Mouse (Mus musculus): ENCODE results near the gene Trmt1l. TPM values are rescaled to one million over a fixed set of nuclear protein-coding genes. Genes with fewer than 3 reads are reported as not detected.

The Trmt1l gene
- total and polyA plus RNA-seq, 3 experiments = 15.4 to 18.2 TPM; not detected in 1

GRCm38 (mm10) chr1:151390029-151390428 is 38.3 kb upstream of the Trmt1l start:
- H3K27me3 ChIP-seq (ENCODE audit: control insufficient read depth in 1 of 2, insufficient read depth in 2 of 2, low read length in 2 of 2) = no peaks in the 10 kb centered on the region
- DNase-seq (ENCODE audit: low read depth, low spot score) = peak; percentile 55
- no peaks in the 10 kb centered on the region for H3K79me2 ChIP-seq (ENCODE audit: control insufficient read depth, insufficient read depth, low read length, poor library complexity)
- no peak overlapping the region for H3K9ac ChIP-seq (ENCODE audit: control insufficient read depth, low read depth, low read length, poor library complexity, severe bottlenecking)
- H3K36me3 ChIP-seq (ENCODE audit: control insufficient read depth in 1 of 2, insufficient read depth in 2 of 2, low read length in 2 of 2) = peaks cover 0 to 8% of the 10 kb centered on the region in 2 experiments; a peak in 2 of 4 replicates
- TF ChIP-seq UBTF (IDR thresholded peaks at IDR 0.05; ENCODE audit: borderline replicate concordance, insufficient read depth, low read depth, low read length) = no peak
- TF ChIP-seq POLR2A (IDR thresholded peaks at IDR 0.05; ENCODE audit: control insufficient read depth in 1 of 2, insufficient read depth in 1 of 2, low read depth in 1 of 2, low read length in 2 of 2, poor library complexity in 1 of 2) = no peak
- no peak for TF ChIP-seq GABPA (IDR thresholded peaks at IDR 0.05; ENCODE audit: low read depth, low read length)
- TF ChIP-seq MYC (IDR thresholded peaks at IDR 0.05; ENCODE audit: low read depth, low read length) = no peak
- TF ChIP-seq TBP (IDR thresholded peaks at IDR 0.05; ENCODE audit: low read depth, low read length) = no peak
- 0 out of 2 replicates have a peak, but pooled peaks have one; percentile 41 for TF ChIP-seq MXI1 (IDR thresholded peaks at IDR 0.05; ENCODE audit: low read depth, low read length)
- TF ChIP-seq EP300 (IDR thresholded peaks at IDR 0.05; ENCODE audit: low read depth in 1 of 2, low read length in 2 of 2) = no peak
- TF ChIP-seq CTCF (IDR thresholded peaks at IDR 0.05 in 2 of 3, conservative IDR thresholded peaks at IDR 0.05 in 1 of 3; ENCODE audit: control insufficient read depth in 1 of 3, insufficient read depth in 1 of 3, low read depth in 2 of 3, low read length in 3 of 3, poor library complexity in 1 of 3, severe bottlenecking in 1 of 3) = peak; percentile 38 to 68 (median 60)
- no peak for TF ChIP-seq TAL1 (IDR thresholded peaks at IDR 0.05; ENCODE audit: low read length)
- no peak for TF ChIP-seq JUND (IDR thresholded peaks at IDR 0.05; ENCODE audit: low read depth, low read length)
- no peak for TF ChIP-seq KAT2A (conservative IDR thresholded peaks at IDR 0.05; ENCODE audit: low read depth, low read length)
- no peak for TF ChIP-seq USF1 (IDR thresholded peaks at IDR 0.05; ENCODE audit: low read depth, low read length)
- no peak for TF ChIP-seq ZNF384 (IDR thresholded peaks at IDR 0.05; ENCODE audit: low read depth, low read length)
- TF ChIP-seq GATA1 (IDR thresholded peaks at IDR 0.05; ENCODE audit: low read depth, low read length) = no peak
- no peak for TF ChIP-seq POLR2AphosphoS2 (IDR thresholded peaks at IDR 0.05; ENCODE audit: low read length)
- TF ChIP-seq SMC3 (IDR thresholded peaks at IDR 0.05; ENCODE audit: low read depth, low read length) = peak; percentile 73
- TF ChIP-seq SIN3A (IDR thresholded peaks at IDR 0.05; ENCODE audit: low read length) = peak; percentile 81; the same call in 1 of the 2 replicates
- no peak for TF ChIP-seq HCFC1 (IDR thresholded peaks at IDR 0.05; ENCODE audit: low read depth, low read length)
- TF ChIP-seq RCOR1 (IDR thresholded peaks at IDR 0.05; ENCODE audit: low read depth, low read length) = no peak
- TF ChIP-seq MEF2A (IDR thresholded peaks at IDR 0.05; ENCODE audit: extremely low read depth, insufficient replicate concordance, low read depth, low read length, poor library complexity, severe bottlenecking) = no peak
- no peak for TF ChIP-seq TCF12 (IDR thresholded peaks at IDR 0.05; ENCODE audit: low read depth, low read length)
- TF ChIP-seq NELFE (IDR thresholded peaks at IDR 0.05; ENCODE audit: low read depth, low read length) = no peak
- no peak for TF ChIP-seq E2F4 (IDR thresholded peaks at IDR 0.05; ENCODE audit: borderline replicate concordance, low read depth, low read length)
- no peak for TF ChIP-seq MYB (IDR thresholded peaks at IDR 0.05; ENCODE audit: low read depth, low read length)
- TF ChIP-seq MAZ (IDR thresholded peaks at IDR 0.05; ENCODE audit: low read depth, low read length) = no peak
- TF ChIP-seq CHD1 (IDR thresholded peaks at IDR 0.05; ENCODE audit: low read depth, low read length) = no peak
- TF ChIP-seq ETS1 (IDR thresholded peaks at IDR 0.05; ENCODE audit: low read depth, low read length) = no peak
- no peak for TF ChIP-seq NRF1 (IDR thresholded peaks at IDR 0.05; ENCODE audit: insufficient read depth, low read depth, low read length, poor library complexity, severe bottlenecking)
- TF ChIP-seq MAX (IDR thresholded peaks at IDR 0.05; ENCODE audit: low read length) = no peak
- peak; percentile 70 for TF ChIP-seq ZC3H11A (IDR thresholded peaks at IDR 0.05; ENCODE audit: low read depth, low read length)
- TF ChIP-seq BHLHE40 (IDR thresholded peaks at IDR 0.05; ENCODE audit: borderline replicate concordance, low read depth, low read length) = no peak
- TF ChIP-seq CHD2 (IDR thresholded peaks at IDR 0.05; ENCODE audit: low read length) = no peak
- TF ChIP-seq ZKSCAN1 (IDR thresholded peaks at IDR 0.05; ENCODE audit: low read depth, low read length) = no peak
- TF ChIP-seq RAD21 (IDR thresholded peaks at IDR 0.05; ENCODE audit: low read depth, low read length) = peak; percentile 77
- TF ChIP-seq ELF1 (IDR thresholded peaks at IDR 0.05; ENCODE audit: low read depth, low read length) = no peak
- TF ChIP-seq USF2 (IDR thresholded peaks at IDR 0.05; ENCODE audit: borderline replicate concordance in 1 of 2, insufficient read depth in 1 of 2, low read depth in 1 of 2, low read length in 2 of 2) = no peak
- no peak for TF ChIP-seq POLR2AphosphoS5 (IDR thresholded peaks at IDR 0.05; ENCODE audit: borderline replicate concordance, low read depth, low read length)
- TF ChIP-seq MAFK (IDR thresholded peaks at IDR 0.05; ENCODE audit: borderline replicate concordance, low read depth, low read length) = no peak
- TF ChIP-seq ZMIZ1 (IDR thresholded peaks at IDR 0.05; ENCODE audit: low read depth, low read length) = no peak
- H3K4me1 ChIP-seq (ENCODE audit: control insufficient read depth in 1 of 2, insufficient read depth in 2 of 2, low read length in 2 of 2) = no peaks in the 10 kb centered on the region
- H3K27ac ChIP-seq (ENCODE audit: control insufficient read depth, low read depth, low read length) = no peak overlapping the region
- no peak overlapping the region for H3K4me3 ChIP-seq (ENCODE audit: control insufficient read depth in 1 of 2, insufficient read depth in 1 of 2, low read depth in 2 of 2, low read length in 2 of 2)
- H3K9me3 ChIP-seq (replicated peaks; ENCODE audit: insufficient read depth, low read length) = no peaks in the 10 kb centered on the region

Measured in MEL (cell line).